Mouse (Mus musculus) heart, adult 8-10 months (tissue): Measurements from ENCODE around the gene Ankrd13a. TPM values are rescaled to one million over a fixed set of nuclear protein-coding genes. Genes with fewer than 3 reads are reported as not detected.

ENCODE experiments used
- DNase-seq: peaks from one replicate; pipeline ENCODE4 v3.0.0; 2022; ENCODE audit warnings: low spot score
- total RNA-seq, 4 experiments: library from RNA; stranded (reverse); gene quantifications; 2 replicates each; pipeline ENCODE4 v1.2.4; 2022

Ankrd13a gene
- total RNA-seq, 4 experiments from 2014 or later, result 28.0 to 34.3 (median 30.1) TPM

GRCm38 (mm10) chr5:114797253-114797652, 22.8 kb downstream of the Ankrd13a start:
- DNase-seq, result no peak

GRCm38 (mm10) chr5:114799848-114800247, 25.4 kb downstream of the Ankrd13a start:
- DNase-seq, result no peak

- DNase-seq, result no peak
Observed at GRCm38 (mm10) chr5:114801049-114801448, 26.6 kb downstream of the Ankrd13a start.

- no peak for DNase-seq
Observed at GRCm38 (mm10) chr5:114801841-114802240, 27.4 kb downstream of the Ankrd13a start.

GRCm38 (mm10) chr5:114803231-114803630, 28.8 kb downstream of the Ankrd13a start:
- DNase-seq, result no peak

- no peak for DNase-seq
Observed at GRCm38 (mm10) chr5:114804335-114804734, 29.9 kb downstream of the Ankrd13a start.

- no peak for DNase-seq
Observed at GRCm38 (mm10) chr5:114804958-114805357, 30.5 kb downstream of the Ankrd13a start.

- DNase-seq, result peak; percentile 60
Observed at GRCm38 (mm10) chr5:114805436-114806350, 31.2 kb downstream of the Ankrd13a start.

- DNase-seq, result no peak
Observed at GRCm38 (mm10) chr5:114806636-114807035, 32.2 kb downstream of the Ankrd13a start.

- no peak for DNase-seq
Observed at GRCm38 (mm10) chr5:114807063-114807462, 32.6 kb downstream of the Ankrd13a start.

- DNase-seq, result no peak
Observed at GRCm38 (mm10) chr5:114807468-114807867, 33.0 kb downstream of the Ankrd13a start.

GRCm38 (mm10) chr5:114807893-114808292, 33.4 kb downstream of the Ankrd13a start:
- DNase-seq, result no peak

- DNase-seq, result no peak
Observed at GRCm38 (mm10) chr5:114808385-114808784, 33.9 kb downstream of the Ankrd13a start.

GRCm38 (mm10) chr5:114809181-114809756, 34.8 kb downstream of the Ankrd13a start:
- DNase-seq, result no peak

GRCm38 (mm10) chr5:114809826-114810225, 35.3 kb downstream of the Ankrd13a start:
- no peak for DNase-seq

- DNase-seq, result peak; percentile 74
Observed at GRCm38 (mm10) chr5:114813525-114814181, 39.2 kb downstream of the Ankrd13a start.

GRCm38 (mm10) chr5:114816599-114816998, 42.1 kb downstream of the Ankrd13a start:
- no peak for DNase-seq

- DNase-seq, result no peak
Observed at GRCm38 (mm10) chr5:114818124-114818523, 43.6 kb downstream of the Ankrd13a start.

- peak; percentile 40 for DNase-seq
Observed at GRCm38 (mm10) chr5:114822796-114823688, 48.6 kb downstream of the Ankrd13a start, which contains the start of gene 1500011B03Rik. Gene 1500011B03Rik, minus strand, starts transcription at chr5:114823468.

GRCm38 (mm10) chr5:114824197-114824596, 49.7 kb downstream of the Ankrd13a start:
- DNase-seq, result peak; percentile 32
